Mouse (Mus musculus) hindlimb bud, embryonic 11.5 days (tissue): ENCODE data around the gene Fam122c.
A peak's percentile ranks its signal among the peaks of the same experiment; 100 is the strongest.
"Not testable (repeated sequence)": the region's sequence is repeated elsewhere in the genome, so short reads cannot be mapped to it uniquely, and the experiment has no call there.

Experiments used
- DNase-seq: peaks from one replicate; pipeline ENCODE4 v3.0.0-alpha.2; 2012; ENCODE audit warnings: low read depth, low spot score; ENCODE audit errors: extremely low spot score

Gene Fam122c

GRCm38 (mm10) chrX:53273124-53273523 lies at the start of gene Fam122c:
Fam122c (plus strand) TSS chrX:53273424.
- no peak for DNase-seq

- DNase-seq, result no peak
Measured at GRCm38 (mm10) chrX:53224353-53224944, 48.8 kb upstream of the Fam122c start.

- DNase-seq, result no peak
Measured at GRCm38 (mm10) chrX:53231965-53232364, 41.3 kb upstream of the Fam122c start.

GRCm38 (mm10) chrX:53233689-53234088 lies 39.5 kb upstream of the Fam122c start:
- no peak for DNase-seq

GRCm38 (mm10) chrX:53236404-53236803 lies 36.8 kb upstream of the Fam122c start:
- no peak for DNase-seq

GRCm38 (mm10) chrX:53237971-53238370 lies 35.3 kb upstream of the Fam122c start:
- no peak for DNase-seq

- no peak for DNase-seq
Measured at GRCm38 (mm10) chrX:53240011-53240410, 33.2 kb upstream of the Fam122c start, which contains the start of gene Plac1. Plac1 (minus strand) TSS chrX:53240111.

- no peak for DNase-seq
Measured at GRCm38 (mm10) chrX:53255195-53255594, 18.0 kb upstream of the Fam122c start.

- no peak for DNase-seq
Measured at GRCm38 (mm10) chrX:53266186-53266585, 7.0 kb upstream of the Fam122c start.

GRCm38 (mm10) chrX:53268856-53269255 lies 4.4 kb upstream of the Fam122c start:
- DNase-seq, result no peak

GRCm38 (mm10) chrX:53269289-53270062 lies 3.7 kb upstream of the Fam122c start, which contains the start of gene Fam122b:
Fam122b (minus strand) TSS chrX:53269805.
- peak; percentile 73 for DNase-seq

- no peak for DNase-seq
Measured at GRCm38 (mm10) chrX:53270063-53270432, 3.2 kb upstream of the Fam122c start.

GRCm38 (mm10) chrX:53271628-53272027 lies 1.6 kb upstream of the Fam122c start:
- DNase-seq, result not testable (repeated sequence)

GRCm38 (mm10) chrX:53287924-53288323 lies 14.7 kb downstream of the Fam122c start:
- DNase-seq, result no peak

- DNase-seq, result no peak
Measured at GRCm38 (mm10) chrX:53320564-53320963, 47.3 kb downstream of the Fam122c start.

- DNase-seq, result no peak
Measured at GRCm38 (mm10) chrX:53321111-53321510, 47.9 kb downstream of the Fam122c start.

- no peak for DNase-seq
Measured at GRCm38 (mm10) chrX:53330396-53330795, 57.2 kb downstream of the Fam122c start.

GRCm38 (mm10) chrX:53337355-53337754 lies 64.1 kb downstream of the Fam122c start:
- no peak for DNase-seq

- DNase-seq, result no peak
Measured at GRCm38 (mm10) chrX:53341531-53341930, 68.3 kb downstream of the Fam122c start.

- no peak for DNase-seq
Measured at GRCm38 (mm10) chrX:53348374-53348773, 75.2 kb downstream of the Fam122c start.

GRCm38 (mm10) chrX:53364668-53365383 lies 91.6 kb downstream of the Fam122c start:
- DNase-seq, result no peak
